Mouse (Mus musculus) ES-E14 (cell line): ENCODE measurements around the gene Gm49395.

Source experiments
- CHD2 ChIP-seq: IDR thresholded peaks from 2 replicates; pipeline ENCODE4 v1.6.1; 2014; ENCODE audit warnings: mild to moderate bottlenecking, low read depth, low read length, inconsistent platforms
- HCFC1 ChIP-seq: IDR thresholded peaks from 2 replicates; pipeline ENCODE4 v1.6.1; 2012; ENCODE audit warnings: low read length, inconsistent platforms, borderline replicate concordance; ENCODE audit not compliant: insufficient read depth
- MAFK ChIP-seq: IDR thresholded peaks from 2 replicates; pipeline ENCODE4 v1.6.1; 2014; ENCODE audit warnings: mild to moderate bottlenecking, low read depth, low read length, inconsistent platforms; ENCODE audit not compliant: insufficient read depth
- ZC3H11A ChIP-seq: IDR thresholded peaks from 2 replicates; pipeline ENCODE4 v1.6.1; 2012; ENCODE audit warnings: low read depth, mild to moderate bottlenecking, inconsistent platforms, low read length, borderline replicate concordance

DNA sequence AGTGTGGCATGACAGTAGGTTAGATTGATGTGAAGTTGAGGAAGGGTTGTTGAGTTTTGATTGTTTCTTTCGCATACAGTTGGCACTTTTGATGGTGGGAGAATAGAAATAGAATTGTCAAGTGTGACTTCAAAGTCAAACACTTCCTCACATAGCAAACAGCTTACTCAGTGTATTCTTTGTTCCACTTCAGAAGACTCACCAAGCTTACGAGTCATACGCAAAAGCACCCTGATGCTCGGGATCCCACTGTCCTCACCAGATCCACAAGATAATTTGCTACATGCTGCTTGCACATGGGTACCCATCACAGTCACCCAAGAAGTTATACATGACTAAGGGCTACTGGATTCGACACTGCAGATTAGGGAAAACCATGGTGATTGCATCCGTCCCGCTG, 36.8 kb upstream of the Gm49395 start:
- no peak for TF ChIP-seq CHD2
- TF ChIP-seq MAFK = no peak
- no peak for TF ChIP-seq ZC3H11A
- no peak for TF ChIP-seq HCFC1
